In genomic region chr6:120716531-120716984, GRCm38 (mm10) we compare ENCODE assay signal across 11 mouse cellular contexts. TPM values are rescaled to one million over a fixed set of nuclear protein-coding genes. Genes with fewer than 3 reads are reported as not detected.
A peak's percentile ranks its signal among the peaks of the same experiment; 100 is the strongest.
DNase-seq lines count a peak whose midpoint lies in the region; ATAC-seq and TF ChIP-seq lines count a peak whose summit lies in the region.
"Had no signal": no experiment of that assay in that cellular context is flagged by ENCODE, and none has a peak within 500 bp of the region (broad histone marks: within the 10 kb centered on the region; RNA-seq: fewer than 3 reads in every experiment).

No protein-coding gene starts in this region.

- H3K4me1 ChIP-seq in heart, embryonic 12.5 days (replicated peaks), result no peaks in the 10 kb centered on the region; the same call in 1 of the 2 replicates
- H3K4me1 ChIP-seq in forebrain, postnatal 0 days (ENCODE audit: insufficient read depth), result peaks cover 7% of the 10 kb centered on the region; the same call in 1 of the 2 replicates
- H3K4me1 ChIP-seq in midbrain, embryonic 16.5 days (ENCODE audit: control insufficient read depth, insufficient read depth, low read length), result peaks cover 4% of the 10 kb centered on the region
- H3K4me1 ChIP-seq: lung, embryonic 15.5 days had no signal

- TF ChIP-seq POLR2A in brain, embryonic 14.5 days (IDR thresholded peaks at IDR 0.05; ENCODE audit: borderline replicate concordance, extremely low read depth, insufficient read depth, insufficient read length, poor library complexity, severe bottlenecking), result no peak

- no peaks in the 10 kb centered on the region for H3K27me3 ChIP-seq in heart, embryonic 12.5 days (replicated peaks)
- H3K27me3 ChIP-seq in forebrain, postnatal 0 days (ENCODE audit: insufficient read depth, low read length), result no peaks in the 10 kb centered on the region
- H3K27me3 ChIP-seq in midbrain, embryonic 16.5 days (ENCODE audit: control insufficient read depth, insufficient read depth, low read depth, low read length), result no peaks in the 10 kb centered on the region
- H3K27me3 ChIP-seq: embryonic facial prominence, embryonic 15.5 days; lung, embryonic 15.5 days had no signal

- WGBS in heart, embryonic 12.5 days, result 14% methylated on average over 4 of the region's 4 CpGs
- 4% methylated on average over 4 of the region's 4 CpGs for WGBS in forebrain, postnatal 0 days
- 1% methylated on average over 4 of the region's 4 CpGs for WGBS in midbrain, embryonic 16.5 days

- no peak for TF ChIP-seq CTCF in brain, embryonic 14.5 days (IDR thresholded peaks at IDR 0.05; ENCODE audit: borderline replicate concordance, extremely low read depth, insufficient read depth, insufficient read length)
- no peak for TF ChIP-seq CTCF in forebrain, postnatal 0 days (IDR thresholded peaks at IDR 0.05; ENCODE audit: low read depth)

- peak; percentile 46 for DNase-seq in heart, adult 11 months
- peak; percentile 74 for DNase-seq in brain, embryonic 14.5 days (ENCODE audit: low read depth)
- DNase-seq in forebrain, postnatal 0 days, result no peak
- DNase-seq in heart, adult 9 months (ENCODE audit: low spot score in 2 of 2), result no peak
- DNase-seq in thymus, postnatal 25 days, result no peak
- no peak for DNase-seq in gastrocnemius, postnatal 25 days

- H3K4me2 ChIP-seq in heart, embryonic 12.5 days, result no peak overlapping the region
- no peak overlapping the region for H3K4me2 ChIP-seq in forebrain, postnatal 0 days (ENCODE audit: low read depth)
- no peak overlapping the region for H3K4me2 ChIP-seq in midbrain, embryonic 16.5 days (ENCODE audit: low read length)
- H3K4me2 ChIP-seq: embryonic facial prominence, embryonic 15.5 days; lung, embryonic 15.5 days had no signal

- no peaks in the 10 kb centered on the region for H3K36me3 ChIP-seq in heart, embryonic 12.5 days
- H3K36me3 ChIP-seq in forebrain, postnatal 0 days (ENCODE audit: insufficient read depth), result no peaks in the 10 kb centered on the region
- H3K36me3 ChIP-seq in midbrain, embryonic 16.5 days (ENCODE audit: control insufficient read depth, insufficient read depth, low read length), result no peaks in the 10 kb centered on the region
- H3K36me3 ChIP-seq: embryonic facial prominence, embryonic 15.5 days; lung, embryonic 15.5 days had no signal

- H3K27ac ChIP-seq in heart, embryonic 12.5 days (ENCODE audit: poor library complexity, severe bottlenecking), result no peak overlapping the region
- H3K27ac ChIP-seq in forebrain, postnatal 0 days (ENCODE audit: low read depth, low read length), result no peak overlapping the region
- 0 out of 2 replicates have a peak overlapping the region, but pooled peaks have one; percentile 32 for H3K27ac ChIP-seq in midbrain, embryonic 16.5 days (ENCODE audit: low read length)
- H3K27ac ChIP-seq: embryonic facial prominence, embryonic 15.5 days; lung, embryonic 15.5 days; stomach, postnatal 0 days had no signal

- no peak overlapping the region for H3K9ac ChIP-seq in heart, embryonic 12.5 days
- H3K9ac ChIP-seq in forebrain, postnatal 0 days, result no peak overlapping the region
- H3K9ac ChIP-seq in midbrain, embryonic 16.5 days (ENCODE audit: low read depth, low read length), result no peak overlapping the region
- H3K9ac ChIP-seq: embryonic facial prominence, embryonic 15.5 days; lung, embryonic 15.5 days had no signal

- H3K4me3 ChIP-seq in heart, embryonic 12.5 days, result no peak overlapping the region
- no peak overlapping the region for H3K4me3 ChIP-seq in forebrain, postnatal 0 days (ENCODE audit: low read depth, low read length)
- H3K4me3 ChIP-seq in midbrain, embryonic 16.5 days (ENCODE audit: low read depth, low read length), result no peak overlapping the region
- H3K4me3 ChIP-seq: embryonic facial prominence, embryonic 15.5 days; lung, embryonic 15.5 days had no signal

- H3K9me3 ChIP-seq in heart, embryonic 12.5 days (replicated peaks), result no peaks in the 10 kb centered on the region
- no peaks in the 10 kb centered on the region for H3K9me3 ChIP-seq in forebrain, postnatal 0 days (ENCODE audit: low read length)
- H3K9me3 ChIP-seq in midbrain, embryonic 16.5 days (replicated peaks; ENCODE audit: control insufficient read depth, low read length, poor library complexity, severe bottlenecking), result no peaks in the 10 kb centered on the region
- H3K9me3 ChIP-seq: embryonic facial prominence, embryonic 15.5 days; lung, embryonic 15.5 days had no signal

- no peak for ATAC-seq in heart, embryonic 12.5 days (ENCODE audit: insufficient number of reproducible peaks, low FRiP score)
- peak; percentile 43 for ATAC-seq in forebrain, postnatal 0 days
- no peak for ATAC-seq in midbrain, embryonic 16.5 days

RNA-seq across cellular contexts. Expression of gene Cecr2, which starts 50.4 kb away (rescaled TPM):
- polyA plus RNA-seq in heart, embryonic 12.5 days (2016; fragmentation: Nextera tagmentation; extraction: Ambion mirVana), result 1.4 and 1.9 TPM in 2 replicates
- 9.3 and 10.4 TPM in 2 replicates for polyA plus RNA-seq in brain, embryonic 14.5 days (2012; rRNA removed)
- total RNA-seq in forebrain, postnatal 0 days (2014; rRNA removed), result 3.2 and 4.1 TPM in 2 replicates
- 0.96 and 1.1 TPM in 2 replicates for polyA plus RNA-seq in forebrain, postnatal 0 days (2015; fragmentation: Nextera tagmentation; extraction: Ambion mirVana)
- 1.3 and 1.6 TPM in 2 replicates for polyA plus RNA-seq in midbrain, embryonic 16.5 days (2015; fragmentation: Nextera tagmentation; extraction: Ambion mirVana)
- total RNA-seq in gastrocnemius, postnatal 25 days (2021), result 10 to 100 TPM in 1 of 2 experiments, 1 to 10 TPM in 1; 8.6 to 11.4 TPM

RNA-seq across cellular contexts. Expression of gene Slc25a18, which starts 56.8 kb away (rescaled TPM):
- polyA plus RNA-seq in heart, embryonic 12.5 days (2016; fragmentation: Nextera tagmentation; extraction: Ambion mirVana), result 0.28 TPM in 1 of 2 replicates, not detected in the other
- polyA plus RNA-seq in brain, embryonic 14.5 days (2012; rRNA removed), result 6.1 and 10.1 TPM in 2 replicates
- 24.2 and 25.1 TPM in 2 replicates for total RNA-seq in forebrain, postnatal 0 days (2014; rRNA removed)
- 14.4 and 21.1 TPM in 2 replicates for polyA plus RNA-seq in forebrain, postnatal 0 days (2015; fragmentation: Nextera tagmentation; extraction: Ambion mirVana)
- 9.6 and 19.9 TPM in 2 replicates for polyA plus RNA-seq in midbrain, embryonic 16.5 days (2015; fragmentation: Nextera tagmentation; extraction: Ambion mirVana)
- under 1 TPM in 1 of 2 experiments, not detected in 1; 0.13 TPM for total RNA-seq in gastrocnemius, postnatal 25 days (2021)
- polyA plus RNA-seq: lung, embryonic 15.5 days had no signal

Comparison
In these comparisons a context has a peak if more than half of its experiments do, and no peak if none do; other contexts are left out.
1. DNase-seq: peak in heart, adult 11 months (single experiment) and brain, embryonic 14.5 days (single experiment); none in forebrain, postnatal 0 days (single experiment), heart, adult 9 months (0 of 2), thymus, postnatal 25 days (single experiment) and gastrocnemius, postnatal 25 days (single experiment).